Mouse (Mus musculus): ENCODE results near the gene Ttc13. TPM values are rescaled to one million over a fixed set of nuclear protein-coding genes. Genes with fewer than 3 reads are reported as not detected.
A peak's percentile ranks its signal among the peaks of the same experiment; 100 is the strongest.

The Ttc13 gene
- polyA plus RNA-seq, 1 experiment, result 5.4 TPM

DNA sequence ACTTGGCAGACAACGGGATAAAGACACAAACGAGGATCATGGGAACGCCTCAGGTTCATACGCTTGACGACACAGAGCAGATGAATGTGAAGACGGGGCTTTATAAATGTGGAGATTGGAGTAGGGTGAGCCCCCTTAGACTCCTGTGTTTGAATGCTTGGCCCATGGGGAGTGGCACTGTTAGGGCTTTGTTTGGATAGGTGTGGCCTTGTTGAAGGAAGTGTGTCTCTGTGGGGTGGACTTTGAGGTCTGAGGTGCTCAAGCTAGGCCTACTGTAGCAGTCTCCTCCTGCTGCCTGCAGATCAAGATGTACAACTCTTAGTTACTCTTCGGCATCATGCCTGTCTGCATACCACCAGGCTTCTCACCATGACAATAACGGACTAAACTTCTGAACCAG, 16.0 kb downstream of the Ttc13 start:
- Histone ChIP-seq H3K4me1 (peaks cover 19% of the 10 kb centered on the region), H3K9me3 (no peaks in the 10 kb centered on the region), H3K36me3 (replicated peaks; ENCODE audit: low read length) (peaks cover 81% of the 10 kb centered on the region), H3K4me3 (replicated peaks) (no peak overlapping the region), H3K27me3 (replicated peaks) (no peaks in the 10 kb centered on the region)
- TF ChIP-seq GATA1 (IDR thresholded peaks at IDR 0.05; ENCODE audit: borderline replicate concordance, low read length), result no peak
- no peak for TF ChIP-seq FLI1 (IDR thresholded peaks at IDR 0.05; ENCODE audit: low read length)

GRCm38 (mm10) chr8:124704376-124704775, 17.4 kb downstream of the Ttc13 start:
- Histone ChIP-seq H3K4me3 (replicated peaks) (no peak overlapping the region), H3K27me3 (replicated peaks) (no peaks in the 10 kb centered on the region), H3K4me1 (peaks cover 28% of the 10 kb centered on the region), H3K9me3 (no peaks in the 10 kb centered on the region), H3K36me3 (replicated peaks; ENCODE audit: low read length) (peaks cover 84% of the 10 kb centered on the region)
- TF ChIP-seq GATA1 (IDR thresholded peaks at IDR 0.05; ENCODE audit: borderline replicate concordance, low read length), result no peak
- TF ChIP-seq FLI1 (IDR thresholded peaks at IDR 0.05; ENCODE audit: low read length), result no peak

DNA sequence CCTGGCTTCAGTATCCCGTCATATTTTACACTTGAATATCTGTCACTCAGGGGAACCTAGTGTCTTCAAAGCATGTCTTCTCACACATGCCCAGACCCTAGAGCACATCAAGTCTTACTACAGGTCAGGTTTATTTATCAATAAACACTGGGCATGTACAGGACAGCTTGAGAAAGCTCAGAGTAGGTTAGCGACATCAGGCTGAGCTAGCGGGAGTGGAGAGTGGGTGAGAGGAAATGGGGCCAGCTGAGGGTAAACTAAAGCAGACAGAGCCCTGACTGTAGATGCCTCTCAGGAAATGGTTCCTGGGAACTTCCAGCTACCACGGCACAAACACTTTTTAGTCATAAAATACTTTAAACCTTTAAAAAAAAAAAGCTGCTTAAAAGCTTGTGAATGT, 18.3 kb downstream of the Ttc13 start:
- TF ChIP-seq GATA1 (IDR thresholded peaks at IDR 0.05; ENCODE audit: borderline replicate concordance, low read length), result no peak
- TF ChIP-seq FLI1 (IDR thresholded peaks at IDR 0.05; ENCODE audit: low read length), result no peak
- Histone ChIP-seq H3K27me3 (replicated peaks) (no peaks in the 10 kb centered on the region), H3K4me3 (replicated peaks) (no peak overlapping the region), H3K9me3 (no peaks in the 10 kb centered on the region), H3K4me1 (peaks cover 28% of the 10 kb centered on the region), H3K36me3 (replicated peaks; ENCODE audit: low read length) (peaks cover 82% of the 10 kb centered on the region)

DNA sequence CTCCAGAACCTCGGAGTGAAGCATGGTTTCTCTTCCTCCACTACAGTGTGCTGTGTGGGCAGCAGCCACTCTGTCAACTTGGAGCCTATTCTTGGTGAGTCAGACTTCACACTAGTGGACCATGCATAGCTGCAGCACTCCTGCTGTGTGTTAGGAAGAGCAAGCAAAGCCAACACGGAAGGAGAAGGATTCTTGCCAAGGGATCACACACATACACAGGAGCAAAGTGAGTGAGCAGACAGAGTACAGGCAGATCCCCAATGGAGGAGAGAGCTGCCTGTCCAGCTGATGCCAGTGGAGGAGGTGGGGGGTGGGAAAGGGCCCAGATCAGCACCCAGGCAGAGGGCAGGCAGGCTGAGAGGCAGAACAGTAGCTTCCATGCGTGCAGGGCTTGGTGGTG, 19.6 kb downstream of the Ttc13 start:
- Histone ChIP-seq H3K27me3 (replicated peaks) (no peaks in the 10 kb centered on the region), H3K4me1 (peaks cover 28% of the 10 kb centered on the region), H3K36me3 (replicated peaks; ENCODE audit: low read length) (peaks cover 86% of the 10 kb centered on the region), H3K4me3 (replicated peaks) (peak overlapping the region; percentile 10), H3K9me3 (no peaks in the 10 kb centered on the region)
- TF ChIP-seq FLI1 (IDR thresholded peaks at IDR 0.05; ENCODE audit: low read length), result no peak
- TF ChIP-seq GATA1 (IDR thresholded peaks at IDR 0.05; ENCODE audit: borderline replicate concordance, low read length), result no peak

DNA sequence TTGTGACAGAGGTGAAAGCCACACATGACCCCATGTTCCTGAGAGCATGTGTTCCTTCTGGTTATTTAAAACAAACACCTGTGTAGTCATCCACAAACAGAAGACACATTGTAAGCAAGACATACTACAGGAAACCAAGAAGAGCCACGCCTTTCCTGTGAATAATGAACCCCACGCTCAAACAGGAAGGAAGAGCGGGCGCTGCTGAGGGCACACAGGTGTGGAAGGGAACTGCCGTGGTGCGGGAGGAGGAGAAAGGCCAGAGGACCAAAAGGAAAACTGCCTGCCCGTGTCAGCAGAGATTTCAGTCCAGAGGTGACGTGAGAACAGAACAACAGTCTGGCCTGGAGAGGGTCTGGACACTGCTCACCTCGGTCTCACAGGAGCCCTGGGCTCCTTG, 20.8 kb downstream of the Ttc13 start:
- Histone ChIP-seq H3K4me1 (peaks cover 28% of the 10 kb centered on the region), H3K4me3 (replicated peaks) (no peak overlapping the region), H3K9me3 (no peaks in the 10 kb centered on the region), H3K27me3 (replicated peaks) (no peaks in the 10 kb centered on the region), H3K36me3 (replicated peaks; ENCODE audit: low read length) (peaks cover 87% of the 10 kb centered on the region)
- TF ChIP-seq FLI1 (IDR thresholded peaks at IDR 0.05; ENCODE audit: low read length) (no peak), GATA1 (IDR thresholded peaks at IDR 0.05; ENCODE audit: borderline replicate concordance, low read length) (no peak)

DNA sequence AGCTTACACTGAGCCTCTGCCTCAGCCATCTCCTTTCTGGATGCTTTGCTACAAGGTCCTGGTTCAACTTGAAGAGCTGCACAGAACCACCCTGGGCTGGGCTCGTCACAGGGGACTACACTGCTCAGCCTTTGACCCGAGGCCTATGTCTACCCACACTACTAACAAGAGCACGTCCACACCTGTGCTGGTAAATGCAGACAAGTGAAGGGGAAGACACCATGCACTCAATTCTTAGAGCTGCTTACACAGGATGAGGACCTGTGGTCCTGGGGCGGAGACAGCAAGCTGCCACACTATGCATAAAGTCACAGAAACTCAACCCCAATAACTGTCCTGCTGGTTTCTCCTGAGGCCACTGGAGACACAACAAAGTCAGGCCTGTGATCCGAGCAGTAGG, 21.5 kb downstream of the Ttc13 start:
- Histone ChIP-seq H3K27me3 (replicated peaks) (no peaks in the 10 kb centered on the region), H3K4me3 (replicated peaks) (no peak overlapping the region), H3K36me3 (replicated peaks; ENCODE audit: low read length) (peaks cover 89% of the 10 kb centered on the region), H3K9me3 (no peaks in the 10 kb centered on the region), H3K4me1 (peaks cover 28% of the 10 kb centered on the region)
- TF ChIP-seq GATA1 (IDR thresholded peaks at IDR 0.05; ENCODE audit: borderline replicate concordance, low read length) (no peak), FLI1 (IDR thresholded peaks at IDR 0.05; ENCODE audit: low read length) (no peak)

DNA sequence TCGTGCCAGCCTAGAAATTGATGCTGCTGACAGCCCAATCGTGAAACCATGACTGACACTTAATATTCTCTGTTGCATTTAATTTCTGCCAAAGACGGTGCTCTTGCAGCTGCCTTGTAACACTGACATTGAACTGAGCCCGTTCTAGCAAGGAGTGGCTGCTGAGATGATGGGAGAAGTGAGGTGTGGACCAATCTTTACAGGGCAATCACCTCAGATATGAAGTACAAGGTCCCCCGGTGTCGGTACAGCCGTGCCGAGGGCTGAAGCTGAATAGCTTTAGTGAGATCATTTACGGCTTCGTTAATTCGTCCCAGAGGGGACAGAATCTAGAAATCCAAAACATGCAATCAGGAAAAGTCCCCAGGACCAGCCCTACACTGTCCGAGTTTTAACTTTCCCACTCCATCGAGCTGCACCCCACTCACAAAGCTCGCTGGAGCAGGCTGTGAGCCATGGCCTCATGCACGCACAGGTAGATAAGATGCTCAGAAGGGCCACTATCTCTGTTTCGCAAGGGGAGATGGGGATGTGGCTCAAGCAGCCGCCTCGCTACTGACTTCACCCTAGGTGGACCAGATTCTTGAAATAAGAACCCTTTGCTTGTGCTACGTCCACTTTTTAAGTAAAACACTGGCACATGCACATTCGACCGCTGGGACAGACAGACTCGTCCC, 26.2 kb downstream of the Ttc13 start:
- H3K9me3 ChIP-seq, result no peaks in the 10 kb centered on the region
- no peak for TF ChIP-seq GATA1 (IDR thresholded peaks at IDR 0.05; ENCODE audit: borderline replicate concordance, low read length)
- TF ChIP-seq FLI1 (IDR thresholded peaks at IDR 0.05; ENCODE audit: low read length), result no peak
- no peak overlapping the region for H3K4me3 ChIP-seq (replicated peaks)
- peaks cover 93% of the 10 kb centered on the region for H3K36me3 ChIP-seq (replicated peaks; ENCODE audit: low read length)
- peaks cover 9% of the 10 kb centered on the region for H3K4me1 ChIP-seq
- no peaks in the 10 kb centered on the region for H3K27me3 ChIP-seq (replicated peaks)

GRCm38 (mm10) chr8:124691706-124692105, 30.1 kb downstream of the Ttc13 start:
- H3K36me3 ChIP-seq (replicated peaks; ENCODE audit: low read length), result peaks cover 83% of the 10 kb centered on the region
- no peaks in the 10 kb centered on the region for H3K9me3 ChIP-seq
- H3K4me3 ChIP-seq (replicated peaks), result no peak overlapping the region
- no peaks in the 10 kb centered on the region for H3K27me3 ChIP-seq (replicated peaks)
- peaks cover 3% of the 10 kb centered on the region; the same call in 1 of the 2 replicates for H3K4me1 ChIP-seq
- no peak for TF ChIP-seq GATA1 (IDR thresholded peaks at IDR 0.05; ENCODE audit: borderline replicate concordance, low read length)
- TF ChIP-seq FLI1 (IDR thresholded peaks at IDR 0.05; ENCODE audit: low read length), result no peak

GRCm38 (mm10) chr8:124688899-124689298, 32.9 kb downstream of the Ttc13 start:
- Histone ChIP-seq H3K27me3 (replicated peaks) (no peaks in the 10 kb centered on the region), H3K4me1 (peaks cover 3% of the 10 kb centered on the region; the same call in 1 of the 2 replicates), H3K4me3 (replicated peaks) (no peak overlapping the region), H3K9me3 (no peaks in the 10 kb centered on the region), H3K36me3 (replicated peaks; ENCODE audit: low read length) (peaks cover 85% of the 10 kb centered on the region)
- TF ChIP-seq FLI1 (IDR thresholded peaks at IDR 0.05; ENCODE audit: low read length) (no peak), GATA1 (IDR thresholded peaks at IDR 0.05; ENCODE audit: borderline replicate concordance, low read length) (no peak)

GRCm38 (mm10) chr8:124682218-124682617, 39.6 kb downstream of the Ttc13 start:
- TF ChIP-seq GATA1 (IDR thresholded peaks at IDR 0.05; ENCODE audit: borderline replicate concordance, low read length) (no peak), FLI1 (IDR thresholded peaks at IDR 0.05; ENCODE audit: low read length) (no peak)
- Histone ChIP-seq H3K27me3 (replicated peaks) (no peaks in the 10 kb centered on the region), H3K36me3 (replicated peaks; ENCODE audit: low read length) (peaks cover 97% of the 10 kb centered on the region), H3K9me3 (no peaks in the 10 kb centered on the region), H3K4me3 (replicated peaks) (no peak overlapping the region), H3K4me1 (no peaks in the 10 kb centered on the region)

Data from megakaryocyte, embryonic 14.5 days (primary cell).